Mouse (Mus musculus) gastrocnemius, postnatal 4 days (tissue): ENCODE measurements at regions not wholly inside any gene's neighbourhood (a gene's known extent, or its start where the extent isn't known, plus 50 kb on each side); places are given as distances from the start of the nearest gene placed in this dataset.

Experiments used
- DNase-seq, 2 experiments: peaks; one replicate each; pipeline ENCODE4 v3.0.0; 2021 to 2022; ENCODE audit warnings: low spot score in 2 of 2, mixed read lengths in 2 of 2

- DNase-seq, result no peak
Observed at GRCm38 (mm10) chr4:105968324-105968723, 178.7 kb downstream of the Gm12728 start.

GRCm38 (mm10) chr4:105969628-105970027, 180.0 kb downstream of the Gm12728 start:
- no peak for DNase-seq

GRCm38 (mm10) chr4:105970056-105970455, 180.4 kb downstream of the Gm12728 start:
- DNase-seq, result no peak

- DNase-seq, result no peak
Observed at GRCm38 (mm10) chr4:105972736-105973135, 183.1 kb downstream of the Gm12728 start.

GRCm38 (mm10) chr4:105973769-105974397, 184.2 kb downstream of the Gm12728 start:
- no peak for DNase-seq

GRCm38 (mm10) chr4:105974948-105975347, 185.3 kb downstream of the Gm12728 start:
- DNase-seq, result no peak

GRCm38 (mm10) chr4:105979048-105979447, 189.4 kb downstream of the Gm12728 start:
- DNase-seq, result no peak

GRCm38 (mm10) chr4:105983018-105983417, 193.3 kb downstream of the Gm12728 start:
- DNase-seq, result no peak

- peak in 1 of 2 experiments; percentile 27 for DNase-seq
Observed at GRCm38 (mm10) chr4:105987963-105988602, 198.4 kb downstream of the Gm12728 start.

GRCm38 (mm10) chr4:105992581-105993127, 203.0 kb downstream of the Gm12728 start:
- DNase-seq, result peak in 1 of 2 experiments; percentile 27

- DNase-seq, result no peak
Observed at GRCm38 (mm10) chr4:105994390-105994798, 204.7 kb downstream of the Gm12728 start.

- DNase-seq, result no peak
Observed at GRCm38 (mm10) chr4:105996060-105996459, 206.4 kb downstream of the Gm12728 start.

GRCm38 (mm10) chr4:105996893-105997630, 207.4 kb downstream of the Gm12728 start:
- no peak for DNase-seq

GRCm38 (mm10) chr4:106002516-106002915, 212.8 kb downstream of the Gm12728 start:
- DNase-seq, result no peak

- DNase-seq, result no peak
Observed at GRCm38 (mm10) chr4:106005936-106006335, 216.3 kb downstream of the Gm12728 start.

GRCm38 (mm10) chr4:106007334-106008190, 217.9 kb downstream of the Gm12728 start:
- no peak for DNase-seq

GRCm38 (mm10) chr4:106017065-106017646, 227.5 kb downstream of the Gm12728 start:
- DNase-seq, result no peak

- no peak for DNase-seq
Observed at GRCm38 (mm10) chr4:106018936-106019335, 229.3 kb downstream of the Gm12728 start.

- DNase-seq, result no peak
Observed at GRCm38 (mm10) chr4:106020338-106020737, 230.7 kb downstream of the Gm12728 start.

- no peak for DNase-seq
Observed at GRCm38 (mm10) chr4:106024591-106024990, 234.9 kb downstream of the Gm12728 start.
